Mouse (Mus musculus) heart, embryonic 11.5 days (tissue): ENCODE measurements around the gene Dupd1. TPM values are rescaled to one million over a fixed set of nuclear protein-coding genes. Genes with fewer than 3 reads are reported as not detected.

ENCODE experiments used
- ATAC-seq: fragments of 200-750 bp; cut with Nextera tagmentation; replicated peaks from 2 replicates; pipeline ENCODE4 v1.8.0; 2017; ENCODE audit warnings: moderate library complexity; ENCODE audit not compliant: insufficient number of reproducible peaks, low FRiP score, low TSS enrichment
- H3K27ac ChIP-seq: fragments of 300-500 bp; sonication (generic); 2 replicates; pipeline ENCODE4 v1.5.1; 2014; ENCODE audit warnings: mild to moderate bottlenecking, low read depth, low read length
- H3K27me3 ChIP-seq: fragments of 300-500 bp; sonication (generic); 2 replicates; pipeline ENCODE4 v1.6.1; 2014; ENCODE audit warnings: mild to moderate bottlenecking, low read length, mixed read lengths; ENCODE audit not compliant: control insufficient read depth, insufficient read depth
- H3K36me3 ChIP-seq: fragments of 300-500 bp; sonication (generic); 2 replicates; pipeline ENCODE4 v1.6.1; 2014; ENCODE audit warnings: mild to moderate bottlenecking, low read length, moderate library complexity, mixed read lengths; ENCODE audit not compliant: control insufficient read depth, insufficient read depth
- H3K4me1 ChIP-seq: fragments of 300-500 bp; sonication (generic); 2 replicates; pipeline ENCODE4 v1.6.1; 2014; ENCODE audit warnings: low read length; ENCODE audit not compliant: control insufficient read depth, insufficient read depth
- H3K4me2 ChIP-seq: fragments of 300-500 bp; sonication (generic); 2 replicates; pipeline ENCODE4 v1.6.1; 2014; ENCODE audit warnings: mild to moderate bottlenecking, moderate library complexity
- H3K4me3 ChIP-seq: fragments of 300-500 bp; sonication (generic); 2 replicates; pipeline ENCODE4 v1.5.1; 2014; ENCODE audit warnings: low read depth, low read length
- H3K9ac ChIP-seq: fragments of 300-500 bp; sonication (generic); 2 replicates; pipeline ENCODE4 v1.6.1; 2014; ENCODE audit warnings: mild to moderate bottlenecking, low read depth, low read length, moderate library complexity
- H3K9me3 ChIP-seq: fragments of 300-500 bp; sonication (generic); replicated peaks from 2 replicates; pipeline ENCODE4 v1.6.1; 2016; ENCODE audit warnings: low read length; ENCODE audit not compliant: control insufficient read depth
- WGBS: fragments of 180-500 bp; shearing (Covaris S2); extraction: QIAGEN DNeasy Blood & Tissue Kit; methylation state at CpG from one replicate; pipeline ENCODE4 v1.1.7; 2014; ENCODE audit not compliant: insufficient replicate concordance; 5-methylcytosine and 5-hydroxymethylcytosine counted together
- polyA plus RNA-seq: library from polyadenylated mRNA; unstranded; fragments of >200 nt; fragmentation: Nextera tagmentation; extraction: Ambion mirVana; gene quantifications from 2 replicates; pipeline ENCODE4 v1.2.1, GENCODE M21; 2014

Gene Dupd1
- polyA plus RNA-seq, 1 experiment from 2014 or later, result not detected

GRCm38 (mm10) chr14:21653813-21654212 is 60.6 kb downstream of the Dupd1 start:
- Histone ChIP-seq H3K4me1 (peaks cover 7% of the 10 kb centered on the region), H3K27ac (no peak overlapping the region)
- 70% methylated on average over 2 of the region's 2 CpGs for WGBS

GRCm38 (mm10) chr14:21640806-21641435 is 73.5 kb downstream of the Dupd1 start:
- Histone ChIP-seq H3K4me2 (no peak overlapping the region), H3K36me3 (peaks cover 7% of the 10 kb centered on the region; the same call in 1 of the 2 replicates), H3K27ac (no peak overlapping the region), H3K27me3 (no peaks in the 10 kb centered on the region), H3K9ac (no peak overlapping the region), H3K4me3 (no peak overlapping the region), H3K9me3 (no peaks in the 10 kb centered on the region), H3K4me1 (no peaks in the 10 kb centered on the region)
- 73% methylated on average over 4 of the region's 4 CpGs for WGBS
- no peak for ATAC-seq

More at GRCm38 (mm10) chr14:21653813-21654212, 60.6 kb downstream of the Dupd1 start:
- Histone ChIP-seq H3K9me3 (no peaks in the 10 kb centered on the region), H3K4me3 (no peak overlapping the region), H3K27me3 (no peaks in the 10 kb centered on the region), H3K36me3 (no peaks in the 10 kb centered on the region), H3K9ac (no peak overlapping the region), H3K4me2 (no peak overlapping the region)
- no peak for ATAC-seq

- Histone ChIP-seq H3K4me3 (no peak overlapping the region), H3K9ac (no peak overlapping the region), H3K9me3 (no peaks in the 10 kb centered on the region), H3K27ac (no peak overlapping the region), H3K36me3 (peaks cover 7% of the 10 kb centered on the region), H3K4me1 (no peaks in the 10 kb centered on the region), H3K4me2 (no peak overlapping the region), H3K27me3 (no peaks in the 10 kb centered on the region)
- WGBS, result 80% methylated on average over 6 of the region's 6 CpGs
- no peak for ATAC-seq
These were observed 77.8 kb downstream of the Dupd1 start for GRCm38 (mm10) chr14:21636548-21636947.

GRCm38 (mm10) chr14:21631665-21632200 is 82.6 kb downstream of the Dupd1 start:
- Histone ChIP-seq H3K27me3 (no peaks in the 10 kb centered on the region), H3K27ac (no peak overlapping the region), H3K9me3 (no peaks in the 10 kb centered on the region), H3K4me1 (no peaks in the 10 kb centered on the region), H3K36me3 (peaks cover 11% of the 10 kb centered on the region), H3K9ac (no peak overlapping the region), H3K4me3 (no peak overlapping the region), H3K4me2 (no peak overlapping the region)
- no peak for ATAC-seq
- 81% methylated on average over 5 of the region's 5 CpGs for WGBS

Other genes starting within 250 kb of the Dupd1 start
- gene Kat6b, start 233.1 kb downstream of the Dupd1 start, polyA plus RNA-seq, result 11.9 and 14.9 TPM in 2 replicates
- 10.8 TPM in 2 replicates for gene Samd8, start 36.0 kb upstream of the Dupd1 start, polyA plus RNA-seq
- gene Dusp13, start 36.6 kb upstream of the Dupd1 start, polyA plus RNA-seq, result not detected in 2 replicates
- gene Vdac2, start 110.7 kb upstream of the Dupd1 start, polyA plus RNA-seq, result 434 and 456 TPM in 2 replicates
- 38.6 and 44.5 TPM in 2 replicates for gene Comtd1, start 134.4 kb upstream of the Dupd1 start, polyA plus RNA-seq